Mouse (Mus musculus): Measurements from ENCODE around the gene Aldh18a1.

- TF ChIP-seq CTCF (IDR thresholded peaks at IDR 0.05; ENCODE audit: low read depth) (no peak), EP300 (IDR thresholded peaks at IDR 0.05; ENCODE audit: low read depth) (no peak)
Measured at GRCm38 (mm10) chr19:40581662-40582061, 6.6 kb downstream of the Aldh18a1 start.

All from liver, embryonic 14.5 days (tissue).